Mouse (Mus musculus) stomach, postnatal 0 days (tissue): ENCODE measurements around the gene Ugt3a2.

Source experiments
- CTCF ChIP-seq: IDR thresholded peaks from 2 replicates; pipeline ENCODE4 v1.5.1; 2016; ENCODE audit warnings: antibody characterized with exemption, low read depth, mild to moderate bottlenecking, moderate library complexity
- EP300 ChIP-seq: optimal IDR thresholded peaks from 2 replicates; pipeline ENCODE3; 2016; ENCODE audit warnings: antibody characterized with exemption

DNA sequence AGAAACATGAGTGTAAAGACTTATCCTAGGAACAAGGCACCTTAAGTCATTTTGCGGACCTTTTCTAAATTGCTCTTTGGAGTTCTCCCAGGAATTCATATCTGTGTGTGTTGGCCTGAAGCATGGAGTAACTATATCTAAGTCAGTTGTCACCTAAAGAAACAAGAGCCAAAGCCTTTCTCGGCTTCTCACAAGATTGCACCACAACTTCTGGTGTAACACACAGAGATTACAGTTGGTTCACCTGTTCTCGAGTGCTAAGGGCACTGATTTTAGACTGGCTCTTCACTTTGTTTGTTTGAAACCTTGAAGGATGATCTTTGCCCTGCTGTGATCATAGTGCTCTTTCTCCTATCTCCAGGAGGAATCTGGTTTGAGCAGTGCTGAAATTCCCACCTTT lies 74.1 kb downstream of the Ugt3a2 start:
- no peak for TF ChIP-seq CTCF
- TF ChIP-seq EP300, result no peak
